Comparison of ENCODE assay signal across 13 mouse cellular contexts in genomic region chr11:89459437-89459836, GRCm38 (mm10).
A peak's percentile ranks its signal among the peaks of the same experiment; 100 is the strongest.
DNase-seq lines count a peak whose midpoint lies in the region; ATAC-seq lines count a peak whose summit lies in the region.
"Had no signal": no experiment of that assay in that cellular context is flagged by ENCODE, and none has a peak within 500 bp of the region (broad histone marks: within the 10 kb centered on the region; RNA-seq: fewer than 3 reads in every experiment).

No protein-coding gene starts in this region.

- H3K4me1 ChIP-seq in heart, embryonic 11.5 days (ENCODE audit: control insufficient read depth, insufficient read depth, low read length) = peaks cover 4% of the 10 kb centered on the region; the same call in 1 of the 2 replicates
- H3K4me1 ChIP-seq: intestine, embryonic 15.5 days had no signal

- H3K9ac ChIP-seq in heart, embryonic 11.5 days (ENCODE audit: low read depth, low read length) = no peak overlapping the region
- H3K9ac ChIP-seq: hindbrain, embryonic 14.5 days; intestine, embryonic 15.5 days had no signal

- ATAC-seq in heart, embryonic 11.5 days (replicated peaks; ENCODE audit: insufficient number of reproducible peaks, low FRiP score, low TSS enrichment) = no peak
- ATAC-seq: intestine, embryonic 15.5 days had no signal

- H3K4me2 ChIP-seq in heart, embryonic 11.5 days = no peak overlapping the region
- H3K4me2 ChIP-seq: hindbrain, embryonic 14.5 days; intestine, embryonic 15.5 days had no signal

- no peaks in the 10 kb centered on the region for H3K36me3 ChIP-seq in heart, embryonic 11.5 days (ENCODE audit: control insufficient read depth, insufficient read depth, low read length)
- H3K36me3 ChIP-seq: intestine, embryonic 15.5 days had no signal

- 81% methylated on average over 6 of the region's 6 CpGs for WGBS in heart, embryonic 11.5 days (ENCODE audit: insufficient replicate concordance)

- no peaks in the 10 kb centered on the region for H3K9me3 ChIP-seq in heart, embryonic 11.5 days (replicated peaks; ENCODE audit: control insufficient read depth, low read length)
- H3K9me3 ChIP-seq: intestine, embryonic 15.5 days had no signal

- DNase-seq in heart, adult 18-20 months = peak; percentile 18 to 32
- peak; percentile 57 for DNase-seq in adrenal gland, postnatal 10 days
- peak; percentile 84 for DNase-seq in fibroblast of lung, adult 2 months (ENCODE audit: low read depth)
- DNase-seq in lung, postnatal 25 days (ENCODE audit: low spot score) = peak; percentile 55
- DNase-seq in right cerebral cortex, postnatal 36 days (ENCODE audit: low spot score in 2 of 2) = no peak
- DNase-seq in frontal cortex, postnatal 36 days (ENCODE audit: low spot score in 2 of 2) = no peak
- DNase-seq: cerebellum, adult 9-10 months; gastrocnemius, postnatal 36 days; liver; midbrain, embryonic 14.5 days had no signal

- no peaks in the 10 kb centered on the region for H3K27me3 ChIP-seq in heart, embryonic 11.5 days (ENCODE audit: control insufficient read depth, insufficient read depth, low read length)
- H3K27me3 ChIP-seq: intestine, embryonic 15.5 days had no signal

- no peak overlapping the region for H3K27ac ChIP-seq in heart, embryonic 11.5 days (ENCODE audit: low read depth, low read length)
- H3K27ac ChIP-seq: hindbrain, embryonic 14.5 days; intestine, embryonic 15.5 days had no signal

- no peak overlapping the region for H3K4me3 ChIP-seq in heart, embryonic 11.5 days (ENCODE audit: low read depth, low read length)
- H3K4me3 ChIP-seq: intestine, embryonic 15.5 days had no signal

Comparison
In these comparisons a context has a peak if more than half of its experiments do, and no peak if none do; other contexts are left out.
1. DNase-seq: peak in heart, adult 18-20 months (2 of 2), adrenal gland, postnatal 10 days (single experiment), fibroblast of lung, adult 2 months (single experiment) and lung, postnatal 25 days (single experiment); none in right cerebral cortex, postnatal 36 days (0 of 2) and frontal cortex, postnatal 36 days (0 of 2).